Mouse (Mus musculus): ENCODE measurements around the gene Gm49355.
"Not testable (repeated sequence)": the region's sequence is repeated elsewhere in the genome, so short reads cannot be mapped to it uniquely, and the experiment has no call there.

Gm49355 gene

DNA sequence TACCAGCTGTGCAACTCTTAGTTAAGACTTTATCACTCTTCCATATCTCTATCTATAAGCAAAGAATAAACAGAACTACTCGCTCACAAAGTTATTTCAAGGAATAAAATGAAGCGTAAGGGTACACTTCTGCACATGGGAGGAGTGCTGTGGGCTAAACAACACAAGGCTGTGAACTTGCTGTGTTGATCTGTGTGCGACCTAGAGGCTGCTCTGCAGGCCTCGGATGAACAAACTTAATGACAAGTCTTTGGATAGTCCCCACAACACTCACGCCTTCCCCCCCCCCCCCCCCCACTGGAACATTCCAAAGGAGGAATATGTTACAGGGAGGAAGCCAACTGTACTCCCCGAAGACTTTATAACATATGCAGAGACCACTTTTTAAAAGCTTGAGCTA lies at the start of gene Gm49355:
Gene Gm49355 (plus strand): TSS at position 336 of the 400 bp plus-strand sequence.
- no peak for DNase-seq

DNA sequence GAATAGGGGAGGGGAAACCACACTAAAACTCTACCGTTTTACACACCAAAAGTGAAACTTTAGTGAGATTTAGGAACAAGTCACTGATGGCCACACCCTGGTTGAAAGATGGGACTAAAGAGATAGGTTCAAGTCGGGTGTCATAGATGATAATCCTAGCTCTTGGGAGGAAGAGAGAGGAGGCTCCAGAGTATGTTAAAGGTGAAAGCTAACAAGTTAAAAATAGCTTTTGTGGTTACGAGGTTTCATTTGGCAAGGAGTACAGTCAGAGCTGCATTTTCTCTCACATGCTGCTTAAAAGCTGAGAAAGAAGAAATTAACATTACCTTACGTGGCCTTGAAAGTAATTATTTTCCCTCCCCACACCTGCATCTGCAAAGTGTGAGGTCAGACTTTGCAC lies 40.0 kb upstream of the Gm49355 start:
- DNase-seq, result no peak

DNA sequence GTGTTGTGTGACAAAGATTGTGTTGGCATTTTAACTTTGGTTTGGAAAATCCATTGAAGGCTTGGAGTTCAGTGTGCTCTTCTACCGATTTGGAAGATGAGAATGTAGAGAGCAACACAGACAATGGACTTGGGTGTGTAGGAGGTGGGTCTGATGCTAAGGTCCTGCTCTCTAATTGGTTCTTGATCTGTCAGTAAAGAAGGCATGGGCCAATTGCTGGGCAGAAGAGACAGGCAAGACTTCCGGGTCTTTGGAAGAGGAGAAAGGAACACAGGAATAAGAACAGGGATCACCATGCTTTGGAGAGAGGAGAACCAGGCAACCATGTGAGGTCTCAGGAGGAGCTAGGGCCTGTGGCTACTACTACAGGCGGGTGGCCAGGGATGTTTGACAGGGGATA lies 7.7 kb upstream of the Gm49355 start:
- DNase-seq, result no peak

DNA sequence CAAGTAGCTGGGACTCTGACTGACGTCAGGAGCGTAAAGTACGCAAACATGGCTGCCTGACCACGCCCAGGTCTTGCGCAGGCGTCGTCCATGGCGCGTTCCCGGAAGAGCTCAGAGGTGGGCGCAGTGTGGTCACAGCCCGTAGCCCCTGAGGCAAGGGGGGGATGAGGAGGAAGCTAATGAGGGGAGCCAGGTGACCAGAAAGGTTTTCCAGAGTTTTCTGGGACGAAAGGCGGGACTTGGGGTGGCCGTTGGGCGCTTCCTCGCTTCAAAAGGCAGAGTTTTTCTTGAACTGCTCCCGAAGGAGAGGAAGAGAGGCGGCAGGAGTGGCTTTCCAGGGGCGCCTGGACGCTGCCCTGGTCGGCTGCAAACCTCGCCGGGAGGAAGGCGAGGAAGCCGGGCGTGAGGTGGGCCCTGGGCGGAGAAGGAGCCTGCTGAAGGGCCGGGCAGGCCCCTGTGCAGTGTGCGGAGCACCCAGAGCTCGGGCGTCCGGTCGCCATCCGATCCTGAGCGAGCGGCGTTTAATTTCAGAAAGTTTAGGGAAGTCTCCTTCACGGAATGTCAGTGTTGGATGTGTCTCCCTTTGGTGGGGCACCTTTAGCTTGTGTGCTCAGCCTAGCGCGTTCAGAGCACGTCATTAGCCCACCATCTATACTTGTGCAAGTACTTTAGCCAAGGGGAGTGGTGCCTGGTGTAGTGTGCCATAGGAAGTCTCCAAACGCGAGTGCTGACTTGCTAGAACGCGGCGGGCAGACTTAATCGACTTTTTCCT lies 551 bp downstream of the Gm49355 start, which contains the start of gene 3830406C13Rik:
Gene 3830406C13Rik (plus strand): TSS at position 33 of the 772 bp plus-strand sequence.
- peak; percentile 66 to 75 for DNase-seq

DNA sequence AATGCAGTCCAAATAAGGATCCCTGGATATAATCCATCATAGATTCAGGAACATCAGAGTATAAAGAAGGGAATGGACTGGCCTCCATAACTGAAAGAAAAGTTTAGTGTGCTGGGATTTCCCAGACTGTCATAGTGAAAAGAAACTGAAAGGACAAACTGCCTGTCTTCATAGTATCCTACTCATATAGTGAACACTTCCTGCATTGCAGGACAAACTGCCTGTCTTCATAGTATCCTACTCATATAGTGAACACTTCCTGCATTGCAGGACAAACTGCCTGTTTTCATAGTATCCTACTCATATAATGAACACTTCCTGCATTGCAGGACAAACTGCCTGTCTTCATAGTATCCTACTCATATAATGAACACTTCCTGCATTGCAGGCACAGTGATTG lies 6.0 kb downstream of the Gm49355 start:
- not testable (repeated sequence) for DNase-seq

DNA sequence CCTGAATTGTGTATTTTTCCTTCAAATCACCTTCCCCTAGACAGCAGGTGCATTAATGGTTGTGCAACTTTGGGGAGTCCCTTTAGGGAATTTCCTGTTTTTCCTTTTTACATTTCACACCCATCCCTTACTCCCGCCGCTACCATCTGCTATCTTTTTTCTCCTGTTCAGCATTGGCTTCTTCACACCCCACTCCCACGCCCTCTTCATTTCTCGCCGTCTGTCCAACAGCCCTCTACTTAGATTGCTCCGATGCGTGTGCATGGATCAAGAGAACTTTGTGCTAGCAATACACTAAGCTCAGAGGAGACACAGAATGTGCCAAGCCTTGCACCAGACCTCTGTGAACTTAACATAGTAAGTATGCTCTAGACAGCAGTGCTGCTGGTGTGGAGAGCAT lies 12.6 kb downstream of the Gm49355 start:
- DNase-seq, result no peak

DNA sequence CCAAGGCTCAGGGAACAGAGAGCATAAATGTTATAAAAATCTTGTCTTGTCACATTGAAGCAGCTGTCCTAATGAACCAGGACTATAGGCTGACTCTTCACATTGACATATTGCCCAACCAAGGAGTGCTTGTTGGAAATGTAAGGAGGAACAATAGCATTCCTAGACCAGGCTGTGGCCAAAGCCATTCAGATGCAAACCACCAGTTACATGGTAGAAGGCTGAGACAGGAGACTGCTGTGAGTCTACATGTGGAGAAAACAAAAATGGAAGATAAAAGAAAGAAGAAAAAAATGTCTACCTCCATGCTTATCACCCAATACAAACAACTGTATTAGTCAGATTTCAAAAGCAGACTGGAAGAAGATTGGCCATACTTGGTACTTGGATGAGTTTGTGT lies 15.4 kb downstream of the Gm49355 start:
- no peak for DNase-seq

DNA sequence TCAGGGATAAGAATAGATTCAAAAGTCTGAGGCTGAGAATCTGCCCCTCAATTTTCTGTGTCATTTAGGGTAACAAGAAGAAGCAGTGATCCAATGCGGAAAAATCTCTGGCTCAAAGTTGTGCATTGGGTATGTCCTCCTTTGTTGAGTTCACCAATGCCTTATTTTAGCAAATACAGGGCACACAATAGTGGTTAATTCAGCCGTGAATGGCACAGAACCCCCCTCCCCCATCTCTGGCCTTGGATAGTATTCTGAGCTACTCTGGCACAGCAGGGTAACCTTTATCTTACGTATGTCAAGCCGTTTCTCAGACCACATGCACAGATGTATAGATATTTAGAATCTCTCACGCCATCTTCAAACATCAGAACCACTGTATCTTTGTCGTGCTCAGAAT lies 15.9 kb downstream of the Gm49355 start:
- DNase-seq, result no peak

DNA sequence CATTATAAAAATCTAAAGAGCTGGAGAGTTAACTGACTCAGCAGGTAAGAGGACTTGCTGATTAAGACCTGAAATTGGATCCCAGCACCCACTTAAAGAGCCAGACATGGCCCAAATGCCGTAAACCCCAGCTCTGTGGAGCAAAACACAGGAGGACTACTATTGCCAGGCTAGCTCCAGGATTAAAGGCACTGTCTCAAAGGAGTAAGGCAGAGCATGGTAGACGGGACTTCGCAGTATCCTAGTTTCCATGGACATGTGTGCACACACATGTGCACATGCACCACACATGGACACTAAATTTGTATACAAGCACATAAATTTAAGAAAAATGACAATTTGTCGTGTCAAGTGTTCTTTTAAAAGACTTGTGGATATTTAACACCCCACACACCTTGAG lies 16.5 kb downstream of the Gm49355 start:
- DNase-seq, result no peak

DNA sequence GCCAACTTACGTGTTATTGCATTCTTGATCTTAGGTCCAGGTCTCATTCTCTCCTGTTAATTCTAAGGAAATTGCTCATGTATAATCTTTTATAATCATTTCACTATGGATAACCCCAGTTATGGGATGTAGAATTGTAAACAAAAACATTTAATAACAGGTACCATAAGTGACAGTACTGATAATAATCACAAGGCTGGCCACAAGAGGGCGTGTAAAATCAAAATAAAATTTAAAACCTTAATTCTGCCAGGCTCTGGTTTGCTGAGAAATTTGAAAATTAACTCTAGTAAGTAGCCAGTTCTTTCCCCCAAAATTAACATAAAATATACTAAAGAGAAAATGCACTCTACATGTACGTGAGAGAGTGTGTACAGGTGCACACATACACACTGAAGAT lies 16.9 kb downstream of the Gm49355 start:
- DNase-seq, result no peak

DNA sequence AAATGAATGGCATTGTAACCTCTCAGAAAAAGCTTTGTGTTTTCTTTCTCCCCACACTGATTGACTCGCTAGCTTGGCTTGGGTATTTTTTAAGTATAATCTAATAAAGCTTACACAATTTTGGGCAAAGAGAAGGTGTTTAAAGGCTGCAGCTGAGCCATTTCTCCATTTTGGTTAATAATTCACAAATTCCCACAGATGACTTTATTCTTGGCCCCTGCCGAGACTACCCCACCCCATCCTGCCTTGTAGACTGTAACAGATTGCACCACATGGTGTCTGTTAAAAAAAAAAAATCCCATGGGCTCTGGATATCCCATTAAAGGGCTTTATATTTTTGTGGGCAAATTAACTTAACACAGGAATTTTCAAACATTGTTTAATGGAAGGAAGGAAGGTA lies 19.3 kb downstream of the Gm49355 start:
- DNase-seq, result no peak

DNA sequence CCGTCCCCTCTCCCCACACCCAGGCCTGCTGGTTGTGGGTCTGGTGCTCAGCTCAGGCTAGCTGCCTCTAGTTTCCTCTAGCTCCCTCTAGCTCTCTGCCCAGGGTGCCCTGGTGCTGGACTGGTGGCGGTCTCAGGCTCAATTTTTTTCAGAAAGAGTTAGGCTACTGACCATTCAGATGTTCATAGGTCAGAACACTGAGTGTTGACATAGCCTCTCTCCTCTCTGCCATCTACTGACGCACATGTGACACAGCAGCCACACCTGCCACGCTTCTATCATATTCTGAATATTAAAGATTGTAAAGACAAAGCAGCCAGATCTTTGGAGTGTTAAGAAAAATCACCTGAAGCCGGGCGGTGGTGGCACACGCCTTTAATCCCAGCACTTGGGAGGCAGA lies 49.8 kb downstream of the Gm49355 start:
- no peak for DNase-seq

DNA sequence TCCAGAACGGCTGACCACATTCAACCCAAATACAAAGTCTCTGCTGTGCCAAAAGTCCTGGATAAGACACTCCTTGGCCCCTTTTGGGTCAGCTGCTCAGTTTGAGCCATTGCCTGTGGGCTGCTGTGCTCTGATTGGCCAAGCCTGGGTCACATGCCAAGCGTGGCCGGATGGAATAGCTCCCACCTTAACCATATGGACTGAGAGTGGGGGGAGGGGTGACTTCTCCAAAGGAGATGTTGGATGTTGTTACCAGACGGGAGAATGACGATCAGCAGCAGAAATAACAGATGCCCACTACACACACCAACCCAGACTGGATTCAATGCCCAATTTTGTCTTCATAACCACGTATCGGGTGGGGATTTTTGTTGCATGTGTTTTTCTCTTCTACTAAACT lies 51.1 kb downstream of the Gm49355 start:
- DNase-seq, result no peak

DNA sequence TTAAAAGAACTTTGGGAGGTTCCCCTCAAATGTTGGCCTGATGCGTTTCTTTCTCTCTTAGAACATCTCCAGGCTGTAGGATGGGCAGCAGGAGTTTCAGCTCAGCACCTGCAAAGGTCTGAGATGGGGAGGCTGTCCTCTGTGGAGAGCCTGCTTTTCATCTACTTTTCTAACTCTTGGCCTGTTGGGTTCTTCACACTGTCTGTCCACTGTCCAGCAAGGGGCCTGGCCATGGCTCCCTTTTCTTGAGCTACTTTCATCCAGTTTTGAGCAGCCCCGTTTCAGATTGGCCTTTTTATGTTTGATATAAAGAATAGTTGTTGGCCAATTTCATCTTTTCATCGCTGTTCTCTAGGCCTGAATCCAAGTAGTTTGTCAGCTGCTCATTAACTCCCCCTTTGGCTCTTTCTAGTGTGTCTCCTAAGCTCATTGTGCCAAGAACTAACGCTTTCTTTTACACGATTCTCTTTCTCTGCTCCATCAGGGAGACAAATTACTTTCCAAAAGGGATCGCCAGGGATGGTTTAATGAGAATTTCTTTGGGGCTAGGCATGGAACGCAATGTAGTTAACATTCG lies 53.7 kb downstream of the Gm49355 start:
- no peak for DNase-seq

DNA sequence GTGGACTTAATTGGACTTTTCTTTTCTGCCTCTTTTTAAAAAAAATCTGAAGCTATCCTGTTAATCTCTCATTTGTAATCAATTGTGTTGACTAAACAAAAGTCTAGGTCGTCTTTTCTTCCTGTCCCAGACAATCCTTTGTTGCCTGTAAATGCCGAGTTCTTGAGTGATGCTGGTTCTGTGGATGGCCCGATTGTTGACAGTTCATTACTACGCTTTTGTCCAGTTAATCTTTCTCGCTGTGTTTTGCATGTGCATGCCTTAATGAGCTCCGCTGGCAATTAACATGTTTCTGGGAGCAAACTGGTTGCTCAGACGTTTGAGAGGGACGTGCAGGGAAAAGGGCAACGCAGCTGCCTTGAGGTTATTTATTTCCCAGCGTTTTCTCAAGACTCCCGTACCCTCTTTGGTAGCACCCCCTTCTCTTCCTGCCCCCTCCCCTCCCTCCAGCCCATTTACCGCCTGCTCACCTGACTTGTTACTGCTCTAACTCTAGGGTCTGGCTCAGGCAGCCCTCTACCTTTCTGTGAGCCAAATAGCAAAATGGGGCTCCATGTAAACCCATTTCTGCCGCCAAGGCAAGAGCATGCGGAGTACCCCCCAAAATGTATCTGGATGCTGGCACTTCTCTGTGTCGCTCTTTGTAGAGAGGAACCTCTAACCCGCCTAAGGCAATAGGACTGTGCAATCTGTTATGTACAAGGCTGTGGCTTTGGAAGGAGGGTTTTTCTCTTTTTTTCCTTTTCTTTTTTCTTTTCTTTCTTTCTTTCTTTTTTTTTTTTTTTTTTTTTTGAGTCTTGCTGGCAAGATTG lies 54.4 kb downstream of the Gm49355 start:
- no peak for DNase-seq

DNA sequence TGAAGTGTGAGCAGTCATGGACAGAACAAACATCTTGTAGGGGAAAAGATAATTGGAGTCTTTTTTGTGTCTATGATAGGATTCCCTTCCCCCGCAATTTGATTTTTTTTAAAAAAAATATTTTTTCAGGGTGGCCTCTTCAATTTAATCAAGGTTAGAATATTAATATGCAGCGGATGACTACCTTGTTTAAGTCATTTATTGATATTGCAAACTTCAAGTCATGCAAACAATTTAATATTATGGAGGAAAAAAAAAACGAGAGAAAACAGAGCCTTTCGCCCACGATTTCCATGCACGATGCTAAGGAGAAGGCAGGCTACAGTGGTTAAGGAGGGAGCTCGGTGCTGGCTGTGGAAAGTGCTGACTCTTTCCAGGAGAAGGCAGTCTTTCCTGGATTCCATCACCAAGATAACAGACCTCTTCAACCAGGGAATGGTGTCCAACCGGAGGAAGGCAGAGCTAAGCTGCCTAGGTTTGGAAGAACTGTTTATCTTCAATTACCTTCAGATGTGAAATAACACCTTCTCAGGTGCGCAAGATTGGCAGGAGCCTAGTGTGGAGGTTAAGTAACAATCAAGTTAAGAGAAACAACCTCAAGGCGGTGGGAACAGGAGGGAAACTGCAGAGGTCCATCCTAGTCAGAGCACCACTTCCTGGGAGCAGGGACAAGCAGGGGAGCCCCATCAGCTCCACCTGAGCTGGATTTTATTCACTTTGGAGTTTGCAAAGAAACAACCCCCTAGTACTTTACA lies 55.2 kb downstream of the Gm49355 start:
- no peak for DNase-seq

DNA sequence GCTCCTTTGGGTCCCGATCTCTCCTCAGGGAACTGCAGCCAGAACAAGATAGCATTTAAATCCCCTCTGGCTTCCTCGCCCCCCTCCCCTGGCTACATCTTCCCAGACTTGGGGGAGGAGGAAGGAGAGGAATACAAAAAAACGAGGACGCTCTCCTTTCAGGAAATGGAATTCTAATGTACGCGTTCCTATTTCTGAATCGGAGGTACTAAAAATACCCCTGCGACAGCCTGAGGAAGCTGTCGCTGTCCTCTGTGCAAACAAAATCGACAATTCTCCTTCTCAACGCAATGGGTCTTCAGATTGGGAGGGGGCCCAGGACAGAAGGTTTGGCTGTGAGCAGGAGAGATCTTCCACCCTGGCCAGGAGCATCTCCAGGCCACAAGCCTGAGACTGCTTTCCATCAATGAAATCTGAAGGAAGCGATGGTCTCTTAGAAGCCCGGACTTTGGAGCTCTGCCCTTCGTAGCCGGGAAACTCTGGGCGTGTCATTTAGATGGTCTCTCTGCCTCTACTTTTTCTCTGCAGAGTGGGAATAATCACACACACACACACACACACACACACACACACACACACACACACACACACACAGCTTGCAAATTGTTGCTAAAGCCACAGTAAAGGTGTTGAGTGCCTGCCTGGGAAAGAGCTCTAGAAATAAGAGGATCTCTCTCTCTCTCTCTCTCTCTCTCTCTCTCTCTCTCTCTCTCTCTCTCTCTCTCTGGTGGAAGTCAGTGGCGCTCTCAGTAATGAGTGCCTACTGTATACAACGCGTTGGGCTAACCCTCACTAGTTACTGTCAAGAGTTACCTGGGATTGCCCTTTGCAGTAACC lies 56.7 kb downstream of the Gm49355 start:
- DNase-seq, result no peak

DNA sequence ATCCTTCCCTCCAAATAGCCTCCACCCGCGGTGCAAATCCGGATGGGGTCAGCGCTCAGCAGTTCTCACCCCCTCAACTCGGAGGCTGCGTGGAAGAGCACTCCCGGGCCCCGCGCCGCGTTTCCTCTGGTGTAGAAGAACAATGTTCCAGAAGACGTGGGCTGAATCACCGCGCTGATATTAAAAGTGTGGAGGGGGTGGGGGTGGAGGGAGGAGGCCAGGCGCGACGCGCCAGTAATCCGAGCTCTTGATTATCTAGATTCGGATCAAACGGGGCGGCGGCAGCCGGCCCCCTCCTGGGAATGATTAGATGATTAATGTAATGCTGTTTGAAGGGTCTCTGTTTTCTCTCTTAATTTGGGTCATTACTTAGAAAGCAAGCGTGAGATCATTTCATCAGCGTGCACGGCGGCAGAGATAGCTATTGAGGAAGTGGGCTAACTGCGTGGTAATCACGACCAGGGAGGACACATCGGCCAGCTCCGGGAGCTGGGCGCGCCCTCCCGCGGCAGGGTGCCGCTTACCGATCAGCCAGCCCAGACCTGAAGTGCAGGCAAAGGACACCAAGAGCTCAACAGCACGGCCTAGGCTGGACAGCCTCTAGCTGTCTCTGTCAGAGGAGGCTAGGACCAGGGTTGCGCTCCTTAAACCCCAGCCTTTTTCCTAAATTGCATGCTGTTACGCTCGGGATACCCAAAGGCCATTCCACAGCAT lies 57.5 kb downstream of the Gm49355 start:
- DNase-seq, result no peak

DNA sequence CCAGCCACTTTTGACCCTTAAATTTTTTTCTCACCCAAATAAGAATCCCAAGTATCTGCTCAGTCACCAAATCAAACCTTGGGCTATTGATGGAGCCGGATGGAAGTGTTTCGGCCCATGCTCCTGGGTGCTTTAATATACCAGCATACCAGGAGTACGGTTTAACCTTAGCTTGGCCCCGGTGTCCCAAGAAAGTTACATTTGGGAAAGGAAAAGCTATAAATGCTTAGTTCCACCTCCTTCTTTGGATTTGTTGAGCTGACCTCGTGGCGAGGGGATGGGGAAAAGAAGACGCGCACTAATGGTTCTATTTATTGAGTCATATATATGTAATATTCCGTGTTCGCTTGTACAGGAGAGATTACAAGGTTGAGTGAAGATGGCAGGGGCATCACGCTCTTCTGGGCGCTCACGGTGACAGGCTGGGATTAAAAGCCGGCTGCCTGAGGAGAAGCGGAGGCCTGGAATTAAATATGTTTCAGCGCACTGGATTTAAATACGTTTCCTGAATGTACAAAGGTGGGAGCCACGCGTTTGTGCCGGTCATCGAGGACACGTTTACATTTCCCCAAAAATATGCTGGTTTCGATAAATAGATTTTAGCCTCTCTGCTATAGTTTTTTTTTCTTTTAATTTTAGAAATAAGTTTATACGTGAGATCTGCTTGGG lies 58.1 kb downstream of the Gm49355 start:
- DNase-seq, result no peak

DNA sequence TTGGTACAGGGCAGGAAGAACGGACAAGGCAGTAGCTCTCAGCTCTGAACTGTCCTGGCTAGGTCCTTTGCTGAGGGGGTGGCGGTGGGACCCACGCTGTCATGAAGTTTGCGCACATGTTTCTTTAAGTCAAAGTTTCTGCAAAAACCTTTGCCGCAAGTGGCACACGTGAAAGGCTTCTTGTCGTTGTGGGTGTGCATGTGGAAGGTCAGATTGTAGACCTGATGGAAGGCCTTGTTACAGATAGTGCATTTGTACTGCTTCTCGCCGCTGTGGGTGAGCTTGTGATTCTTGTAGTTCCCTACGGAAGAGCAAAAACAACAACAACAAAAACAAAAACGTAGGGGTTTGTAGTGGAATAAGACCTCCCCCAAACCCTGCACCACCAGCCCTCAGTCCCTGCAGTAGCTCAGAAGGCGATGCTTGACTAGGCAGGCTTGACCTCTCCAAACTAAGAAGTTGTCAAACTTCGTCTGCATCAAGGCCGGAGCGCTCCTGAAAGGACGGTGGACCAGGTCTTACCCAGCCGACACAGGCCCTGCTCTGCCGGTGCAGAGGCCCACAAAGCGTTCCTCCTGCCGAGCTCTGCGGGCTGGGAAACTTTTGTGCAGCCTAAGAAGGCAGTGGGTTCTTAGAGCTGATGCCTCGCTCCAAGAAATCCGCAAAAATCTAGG lies 58.8 kb downstream of the Gm49355 start:
- DNase-seq, result no peak
